Mouse (Mus musculus) ES-Bruce4 (cell line): ENCODE data around the gene Plcb1.

ENCODE experiments used
- CTCF ChIP-seq: IDR thresholded peaks from one replicate; pipeline ENCODE4 v1.8.1; 2011; ENCODE audit warnings: low read depth, low read length
- EP300 ChIP-seq: IDR thresholded peaks from 2 replicates; pipeline ENCODE4 v1.6.1; 2011; ENCODE audit warnings: low read depth, low read length; ENCODE audit not compliant: insufficient read depth
- POLR2A ChIP-seq: IDR thresholded peaks from one replicate; pipeline ENCODE4 v1.8.1; 2011; ENCODE audit warnings: low read length; ENCODE audit not compliant: insufficient read depth

- TF ChIP-seq CTCF (no peak), POLR2A (no peak), EP300 (no peak)
These were observed 367.4 kb downstream of the Plcb1 start for GRCm38 (mm10) chr2:135153248-135153647.
